Mouse (Mus musculus) hindbrain, embryonic 14.5 days (tissue): ENCODE data around the gene Adora1. TPM values are rescaled to one million over a fixed set of nuclear protein-coding genes. Genes with fewer than 3 reads are reported as not detected.

ENCODE experiments used
- ATAC-seq: fragments of 200-750 bp; cut with Nextera tagmentation; 2 replicates; pipeline ENCODE4 v1.8.0; 2017; ENCODE audit warnings: moderate number of reproducible peaks, mild to moderate bottlenecking, moderate TSS enrichment, moderate library complexity; ENCODE audit not compliant: low FRiP score
- DNase-seq: peaks from one replicate; pipeline ENCODE4 v3.0.0-alpha.2; 2015; ENCODE audit warnings: low spot score
- H3K27ac ChIP-seq: fragments of 300-500 bp; sonication (generic); 2 replicates; pipeline ENCODE4 v1.5.1; 2014; ENCODE audit warnings: mild to moderate bottlenecking, moderate library complexity
- H3K27me3 ChIP-seq: fragments of 300-500 bp; sonication (generic); 2 replicates; pipeline ENCODE4 v1.6.1; 2014; ENCODE audit warnings: mild to moderate bottlenecking, low read length, mixed read lengths; ENCODE audit not compliant: control insufficient read depth, insufficient read depth
- H3K36me3 ChIP-seq: fragments of 300-500 bp; sonication (generic); replicated peaks from 2 replicates; pipeline ENCODE4 v1.6.1; 2014; ENCODE audit not compliant: control insufficient read depth, insufficient read depth
- H3K4me1 ChIP-seq: fragments of 300-500 bp; sonication (generic); replicated peaks from 2 replicates; pipeline ENCODE4 v1.6.1; 2014; ENCODE audit warnings: antibody characterized with exemption, low read length, mixed read lengths; ENCODE audit not compliant: control insufficient read depth, insufficient read depth
- H3K4me2 ChIP-seq: fragments of 300-500 bp; sonication (generic); replicated peaks from 2 replicates; pipeline ENCODE4 v1.6.1; 2014; ENCODE audit warnings: mild to moderate bottlenecking, moderate library complexity
- H3K4me3 ChIP-seq: fragments of 300-500 bp; sonication (generic); replicated peaks from 2 replicates; pipeline ENCODE4 v1.5.1; 2014; ENCODE audit warnings: mild to moderate bottlenecking, low read length
- H3K9ac ChIP-seq: fragments of 300-500 bp; sonication (generic); 2 replicates; pipeline ENCODE4 v1.6.1; 2014
- H3K9me3 ChIP-seq: fragments of 300-500 bp; sonication (generic); 2 replicates; pipeline ENCODE4 v1.6.1; 2016; ENCODE audit warnings: low read length; ENCODE audit not compliant: control insufficient read depth
- WGBS: fragments of 180-500 bp; shearing (Covaris S2); extraction: QIAGEN DNeasy Blood & Tissue Kit; methylation state at CpG from one replicate; pipeline ENCODE4 v1.1.7; 2014; 5-methylcytosine and 5-hydroxymethylcytosine counted together
- polyA plus RNA-seq: library from polyadenylated mRNA; unstranded; fragments of >200 nt; fragmentation: Nextera tagmentation; extraction: Ambion mirVana; gene quantifications from 2 replicates; pipeline ENCODE4 v1.2.1, GENCODE M21; 2014

The Adora1 gene
- polyA plus RNA-seq, 1 experiment from 2014 or later: 13.0 TPM

DNA sequence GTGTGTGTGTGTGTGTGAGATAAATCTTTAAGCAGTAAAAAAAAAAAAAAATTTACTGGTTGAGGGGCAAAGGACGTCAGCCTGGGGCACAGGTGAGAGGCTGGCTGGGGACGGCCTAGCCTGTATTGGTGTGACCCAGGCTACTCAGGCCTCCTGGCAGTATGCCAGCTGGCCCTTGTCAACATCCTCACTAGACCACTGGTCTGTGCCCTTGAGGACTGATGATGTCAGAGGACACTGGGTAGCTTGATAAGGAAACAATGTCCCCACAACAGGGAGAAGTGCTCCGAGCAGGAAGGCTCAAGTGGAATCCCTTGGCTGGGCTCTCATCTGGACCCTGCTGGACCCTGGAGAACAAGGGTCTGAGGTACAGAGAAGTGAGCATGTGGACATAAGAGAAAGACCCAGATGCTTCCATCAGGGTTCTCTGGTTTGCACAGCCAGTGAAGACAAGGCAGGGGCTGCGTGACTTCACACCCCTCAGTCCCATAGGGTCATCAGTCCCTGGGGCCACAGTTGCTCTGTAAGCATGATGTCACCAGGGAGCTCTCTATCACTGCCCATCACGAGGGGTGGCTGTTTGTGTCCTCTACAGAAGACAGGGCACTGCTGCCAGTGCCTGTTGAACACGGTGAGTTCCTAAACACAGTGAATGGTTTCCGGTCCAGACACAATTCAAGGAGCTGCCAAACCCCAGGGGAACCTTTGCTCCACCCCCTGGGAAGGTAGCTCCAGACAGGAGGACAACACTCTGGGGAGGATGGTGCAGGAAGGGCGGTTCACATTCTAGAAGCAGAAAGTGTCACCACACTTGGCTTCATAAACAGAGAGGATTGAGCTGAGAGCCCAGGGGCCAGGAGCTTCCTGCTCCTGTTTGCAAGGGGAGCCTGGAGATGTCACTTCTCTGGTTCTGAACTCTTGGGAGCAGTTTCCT is 12.8 kb downstream of the Adora1 start:
- Histone ChIP-seq H3K4me3 (no peak overlapping the region), H3K27ac (no peak overlapping the region), H3K36me3 (no peaks in the 10 kb centered on the region), H3K9me3 (no peaks in the 10 kb centered on the region), H3K27me3 (no peaks in the 10 kb centered on the region), H3K9ac (no peak overlapping the region), H3K4me1 (no peaks in the 10 kb centered on the region), H3K4me2 (no peak overlapping the region)
- 68% methylated on average over 8 of the region's 8 CpGs for WGBS
- ATAC-seq: no peak
- DNase-seq: no peak

- DNase-seq (no peak), ATAC-seq (no peak)
- no peaks in the 10 kb centered on the region for H3K36me3 ChIP-seq
- H3K4me3 ChIP-seq: no peak overlapping the region
- H3K27ac ChIP-seq: no peak overlapping the region
- no peak overlapping the region for H3K4me2 ChIP-seq
- no peak overlapping the region for H3K9ac ChIP-seq
- WGBS: 95% methylated on average over 1 of the region's 1 CpGs
- H3K4me1 ChIP-seq: peaks cover 5% of the 10 kb centered on the region; the same call in 1 of the 2 replicates
- no peaks in the 10 kb centered on the region for H3K9me3 ChIP-seq
- H3K27me3 ChIP-seq: no peaks in the 10 kb centered on the region
Measured at GRCm38 (mm10) chr1:134221172-134221571, 14.1 kb downstream of the Adora1 start.

- H3K27me3 ChIP-seq: no peaks in the 10 kb centered on the region
- H3K27ac ChIP-seq: no peak overlapping the region
- H3K4me2 ChIP-seq: no peak overlapping the region
- no peaks in the 10 kb centered on the region for H3K36me3 ChIP-seq
- WGBS: 56% methylated on average over 5 of the region's 5 CpGs
- ATAC-seq: no peak
- no peak overlapping the region for H3K4me3 ChIP-seq
- DNase-seq: no peak
- H3K9me3 ChIP-seq: no peaks in the 10 kb centered on the region
- peaks cover 13% of the 10 kb centered on the region for H3K4me1 ChIP-seq
- no peak overlapping the region for H3K9ac ChIP-seq
Measured at GRCm38 (mm10) chr1:134219608-134220007, 15.6 kb downstream of the Adora1 start.

DNA sequence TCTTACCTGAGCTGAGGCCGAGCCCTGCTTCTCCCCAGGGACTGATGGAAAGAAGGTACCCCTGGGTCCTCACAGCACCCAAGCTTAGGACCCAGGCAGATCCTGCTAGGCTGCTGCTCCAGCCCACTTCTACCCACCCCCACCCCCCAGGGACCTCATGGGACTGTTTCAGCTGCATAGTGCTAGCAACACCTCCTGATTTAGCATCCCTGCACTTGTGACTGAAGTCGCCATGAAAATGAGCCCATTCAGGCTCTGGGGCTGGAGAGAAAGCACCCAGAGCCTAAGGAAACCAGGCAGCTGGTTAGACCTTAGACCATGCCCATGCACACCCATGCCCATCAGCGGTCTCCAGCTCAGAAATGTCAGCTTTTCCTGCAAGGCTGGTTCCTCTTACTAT is 17.3 kb downstream of the Adora1 start:
- DNase-seq: no peak
- no peaks in the 10 kb centered on the region for H3K27me3 ChIP-seq
- H3K27ac ChIP-seq: no peak overlapping the region
- H3K9me3 ChIP-seq: no peaks in the 10 kb centered on the region
- ATAC-seq: no peak
- no peak overlapping the region for H3K4me3 ChIP-seq
- peaks cover 13% of the 10 kb centered on the region for H3K4me1 ChIP-seq
- no peaks in the 10 kb centered on the region for H3K36me3 ChIP-seq
- H3K9ac ChIP-seq: no peak overlapping the region
- WGBS: 88% methylated on average over 3 of the region's 3 CpGs
- H3K4me2 ChIP-seq: no peak overlapping the region

GRCm38 (mm10) chr1:134217028-134217481 is 18.2 kb downstream of the Adora1 start:
- Histone ChIP-seq H3K4me2 (no peak overlapping the region), H3K27me3 (no peaks in the 10 kb centered on the region), H3K4me3 (no peak overlapping the region), H3K27ac (no peak overlapping the region), H3K36me3 (no peaks in the 10 kb centered on the region), H3K9ac (no peak overlapping the region), H3K9me3 (no peaks in the 10 kb centered on the region), H3K4me1 (peaks cover 13% of the 10 kb centered on the region)
- 76% methylated on average over 12 of the region's 12 CpGs for WGBS
- DNase-seq: no peak
- ATAC-seq: no peak

- H3K9ac ChIP-seq: no peak overlapping the region
- no peak overlapping the region for H3K4me3 ChIP-seq
- 91% methylated on average over 2 of the region's 2 CpGs for WGBS
- H3K27me3 ChIP-seq: no peaks in the 10 kb centered on the region
- peaks cover 13% of the 10 kb centered on the region for H3K4me1 ChIP-seq
- H3K36me3 ChIP-seq: no peaks in the 10 kb centered on the region
- ATAC-seq: no peak
- H3K4me2 ChIP-seq: no peak overlapping the region
- no peak for DNase-seq
- no peak overlapping the region for H3K27ac ChIP-seq
- H3K9me3 ChIP-seq: no peaks in the 10 kb centered on the region
Measured at GRCm38 (mm10) chr1:134216629-134216971, 18.6 kb downstream of the Adora1 start.

- ATAC-seq: no peak
- H3K4me1 ChIP-seq: peaks cover 13% of the 10 kb centered on the region
- no peak overlapping the region for H3K27ac ChIP-seq
- H3K9ac ChIP-seq: no peak overlapping the region
- no peaks in the 10 kb centered on the region for H3K36me3 ChIP-seq
- H3K4me3 ChIP-seq: no peak overlapping the region
- no peak overlapping the region for H3K4me2 ChIP-seq
- H3K9me3 ChIP-seq: no peaks in the 10 kb centered on the region
- 24% methylated on average over 11 of the region's 11 CpGs for WGBS
- H3K27me3 ChIP-seq: no peaks in the 10 kb centered on the region
- no peak for DNase-seq
Measured at GRCm38 (mm10) chr1:134215751-134216628, 19.2 kb downstream of the Adora1 start.

GRCm38 (mm10) chr1:134215059-134215458 is 20.2 kb downstream of the Adora1 start:
- WGBS: 46% methylated on average over 7 of the region's 7 CpGs
- ATAC-seq (no peak), DNase-seq (no peak)
- no peaks in the 10 kb centered on the region for H3K27me3 ChIP-seq
- no peak overlapping the region for H3K27ac ChIP-seq
- H3K4me2 ChIP-seq: no peak overlapping the region
- H3K4me1 ChIP-seq: peaks cover 13% of the 10 kb centered on the region
- H3K9ac ChIP-seq: no peak overlapping the region
- H3K36me3 ChIP-seq: no peaks in the 10 kb centered on the region
- no peaks in the 10 kb centered on the region for H3K9me3 ChIP-seq
- no peak overlapping the region for H3K4me3 ChIP-seq

- Histone ChIP-seq H3K4me3 (no peak overlapping the region), H3K9me3 (no peaks in the 10 kb centered on the region), H3K4me2 (no peak overlapping the region), H3K36me3 (no peaks in the 10 kb centered on the region), H3K9ac (no peak overlapping the region), H3K27ac (no peak overlapping the region), H3K27me3 (no peaks in the 10 kb centered on the region), H3K4me1 (peaks cover 13% of the 10 kb centered on the region)
- DNase-seq: no peak
- WGBS: 74% methylated on average over 7 of the region's 7 CpGs
- no peak for ATAC-seq
Measured at GRCm38 (mm10) chr1:134213405-134213804, 21.8 kb downstream of the Adora1 start.
